ENCODE assay signal across 8 mouse cellular contexts in the genomic region with DNA sequence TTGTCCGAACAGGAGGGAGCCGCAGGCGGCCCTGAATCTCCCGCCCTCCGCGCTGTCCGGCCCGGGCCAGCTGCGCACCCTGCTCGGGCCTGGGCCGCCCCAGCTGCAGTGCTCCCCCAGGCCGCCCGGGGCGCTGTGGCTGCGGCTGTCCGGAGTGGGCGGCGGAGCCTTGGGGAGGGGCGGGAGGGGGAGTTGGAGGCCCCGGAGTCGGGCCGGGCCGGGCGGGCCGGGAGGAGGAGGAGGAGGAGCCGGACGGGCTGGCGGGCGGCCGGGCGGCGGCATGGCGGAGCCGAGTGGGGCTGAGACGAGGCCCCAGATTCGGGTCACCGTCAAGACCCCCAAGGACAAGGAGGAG. TPM values are rescaled to one million over a fixed set of nuclear protein-coding genes. Genes with fewer than 3 reads are reported as not detected.
DNase-seq lines count a peak whose midpoint lies in the region; TF ChIP-seq lines count a peak whose summit lies in the region.

Gene Ubqln4 (plus strand): TSS at position 234 of the 355 bp plus-strand sequence.

- TF ChIP-seq POLR2A in cortical plate, adult 2 months (IDR thresholded peaks at IDR 0.05; ENCODE audit: extremely low read depth, insufficient read depth, low read length), result no peak

- H3K4me3 ChIP-seq in cortical plate, adult 2 months (ENCODE audit: insufficient read depth, low read length), result peak within 1 kb of the TSS; percentile 49
- peak within 1 kb of the TSS; percentile 100 for H3K4me3 ChIP-seq in megakaryocyte, embryonic 14.5 days (replicated peaks)

- H3K4me1 ChIP-seq in cortical plate, adult 2 months (ENCODE audit: control insufficient read depth, insufficient read depth, low read length), result no peaks in the 10 kb centered on the region; the same call in 1 of the 2 replicates
- peaks cover 49% of the 10 kb centered on the region for H3K4me1 ChIP-seq in megakaryocyte, embryonic 14.5 days

- H3K9me3 ChIP-seq in megakaryocyte, embryonic 14.5 days, result no peaks in the 10 kb centered on the region

- DNase-seq in T-cell, adult 2 months (ENCODE audit: low spot score), result peak; percentile 84
- peak; percentile 95 for DNase-seq in gastrocnemius, postnatal 10 days
- peak; percentile 91 for DNase-seq in induced T-regulatory cell, adult 2 months (ENCODE audit: low read depth)
- DNase-seq in left cerebral cortex, adult 8-10 months (ENCODE audit: low spot score in 2 of 2), result peak; percentile 78 to 86
- DNase-seq in right cerebral cortex, adult 2 months (ENCODE audit: low spot score in 2 of 2), result peak; percentile 84 to 87
- peak; percentile 72 for DNase-seq in urinary bladder, postnatal 10 days (ENCODE audit: low spot score)

- H3K27ac ChIP-seq in cortical plate, adult 2 months (ENCODE audit: insufficient read depth, low read length), result peak within 1 kb of the TSS; percentile 93

- peak; percentile 40; the same call in 1 of the 2 replicates for TF ChIP-seq CTCF in cortical plate, adult 2 months (IDR thresholded peaks at IDR 0.05; ENCODE audit: extremely low read depth, insufficient read depth, low read length)

- H3K36me3 ChIP-seq in megakaryocyte, embryonic 14.5 days (replicated peaks; ENCODE audit: low read length), result peaks cover 60% of the 10 kb centered on the region

- no peaks in the 10 kb centered on the region for H3K27me3 ChIP-seq in megakaryocyte, embryonic 14.5 days (replicated peaks)

RNA-seq across cellular contexts. Expression of gene Ubqln4, which starts in this region (rescaled TPM):
- polyA plus RNA-seq in cortical plate, adult 2 months (2012; rRNA removed), result 103 and 110 TPM in 2 replicates
- 10 to 100 TPM; 45.1 to 52.2 TPM for total RNA-seq in gastrocnemius, postnatal 10 days (2021)
- total RNA-seq in left cerebral cortex, adult 8-10 months (2022), result 100 to 1,000 TPM; 121 to 142 (median 129) TPM
- 26.1 and 51.5 TPM in 2 replicates for polyA plus RNA-seq in megakaryocyte, embryonic 14.5 days (2012; ENCODE audit: insufficient read depth, low replicate concordance)

Comparison
In these comparisons a context has a peak if more than half of its experiments do, and no peak if none do; other contexts are left out.
1. Peak in every context shown above with its lines: DNase-seq, H3K4me3 ChIP-seq and H3K27ac ChIP-seq.